Mouse (Mus musculus): Measurements from ENCODE around the gene Olfr984.

Gene Olfr984

DNA sequence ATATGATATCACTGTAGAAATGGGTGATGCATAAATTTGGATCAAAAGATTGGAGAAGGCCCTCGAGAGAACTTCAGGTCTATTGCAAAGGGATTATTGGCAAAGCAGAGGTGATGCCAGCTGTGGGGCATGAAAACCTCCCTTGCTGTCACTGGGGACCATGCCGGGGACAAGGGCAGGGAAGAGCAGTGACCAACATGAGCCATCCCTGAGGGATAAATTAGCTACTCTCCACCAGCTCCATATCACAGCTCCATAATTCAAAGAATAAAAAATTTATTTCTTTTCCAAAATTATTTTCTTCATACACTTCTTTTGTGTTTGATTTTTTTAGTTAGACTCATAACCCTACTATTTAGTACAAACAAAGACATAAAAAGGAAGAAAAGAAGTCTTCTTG lies at the start of gene Olfr984:
TSS of gene Olfr984 (minus strand) at position 101 of the 400 bp plus-strand sequence.
- in situ Hi-C loops (cut with MboI), result no loop called here

DNA sequence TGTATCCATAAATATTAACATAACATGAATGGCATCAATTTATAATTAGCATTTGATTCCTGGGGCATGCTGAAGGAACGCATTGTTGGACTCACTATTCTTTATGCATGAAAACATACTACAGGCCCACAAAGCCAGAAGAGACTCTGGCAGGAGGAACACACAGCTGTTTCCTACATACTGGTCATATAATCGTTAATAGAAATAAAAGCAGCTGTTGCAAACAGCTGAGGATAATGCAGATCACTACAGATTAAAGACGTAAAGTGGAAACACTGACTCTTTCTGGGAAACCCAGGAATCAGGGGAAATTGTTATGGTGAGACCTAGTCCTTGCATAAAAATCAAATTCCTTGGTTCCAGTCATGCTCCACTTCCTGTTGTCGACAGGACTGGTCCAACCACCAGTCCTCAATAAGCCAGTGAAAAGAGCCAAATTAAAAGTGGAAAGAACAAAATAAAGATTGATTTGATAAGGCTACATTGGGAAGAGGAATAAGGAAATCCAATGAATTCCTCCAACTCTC lies 41.2 kb upstream of the Olfr984 start:
- in situ Hi-C loops (cut with MboI), result no loop called here

DNA sequence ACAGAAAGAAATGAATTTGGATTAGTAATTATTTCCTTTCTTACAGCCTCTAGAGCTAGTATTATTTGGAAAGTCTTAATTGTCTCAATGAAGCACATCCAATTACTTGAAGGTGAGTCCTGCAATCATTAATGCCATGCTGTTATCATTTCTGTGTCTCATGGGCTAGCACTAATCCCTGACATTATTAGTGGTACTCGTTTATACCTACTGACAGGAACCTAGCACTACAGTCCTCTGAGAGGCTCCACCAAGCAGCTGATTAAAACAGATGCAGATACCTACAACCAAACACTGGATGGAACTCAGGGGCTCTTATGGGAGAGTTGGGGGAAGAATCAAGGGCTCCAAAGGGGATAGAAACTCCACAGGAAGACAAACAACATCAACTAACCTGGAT lies 27.5 kb upstream of the Olfr984 start:
- in situ Hi-C loops (cut with MboI), result no loop called here

DNA sequence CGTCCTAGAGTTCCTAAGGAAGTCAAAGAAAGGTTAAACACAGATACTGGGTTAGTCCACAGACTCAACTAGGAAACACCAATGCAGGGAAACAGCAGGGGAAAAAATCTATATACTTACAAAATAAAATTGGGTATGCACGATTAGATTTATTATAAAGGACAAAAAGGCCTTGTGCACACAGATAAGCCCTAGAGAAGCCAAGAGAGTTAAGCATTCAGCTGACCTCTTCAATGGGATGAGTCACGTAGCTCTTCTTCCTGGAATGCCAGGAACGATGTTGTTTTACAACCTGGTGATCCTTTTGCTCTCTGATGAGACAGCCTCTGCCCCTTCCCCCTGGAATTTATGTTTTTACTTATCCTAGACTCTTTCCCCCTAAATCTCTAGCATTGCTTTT lies 25.5 kb upstream of the Olfr984 start:
- in situ Hi-C loops (cut with MboI), result no loop called here

DNA sequence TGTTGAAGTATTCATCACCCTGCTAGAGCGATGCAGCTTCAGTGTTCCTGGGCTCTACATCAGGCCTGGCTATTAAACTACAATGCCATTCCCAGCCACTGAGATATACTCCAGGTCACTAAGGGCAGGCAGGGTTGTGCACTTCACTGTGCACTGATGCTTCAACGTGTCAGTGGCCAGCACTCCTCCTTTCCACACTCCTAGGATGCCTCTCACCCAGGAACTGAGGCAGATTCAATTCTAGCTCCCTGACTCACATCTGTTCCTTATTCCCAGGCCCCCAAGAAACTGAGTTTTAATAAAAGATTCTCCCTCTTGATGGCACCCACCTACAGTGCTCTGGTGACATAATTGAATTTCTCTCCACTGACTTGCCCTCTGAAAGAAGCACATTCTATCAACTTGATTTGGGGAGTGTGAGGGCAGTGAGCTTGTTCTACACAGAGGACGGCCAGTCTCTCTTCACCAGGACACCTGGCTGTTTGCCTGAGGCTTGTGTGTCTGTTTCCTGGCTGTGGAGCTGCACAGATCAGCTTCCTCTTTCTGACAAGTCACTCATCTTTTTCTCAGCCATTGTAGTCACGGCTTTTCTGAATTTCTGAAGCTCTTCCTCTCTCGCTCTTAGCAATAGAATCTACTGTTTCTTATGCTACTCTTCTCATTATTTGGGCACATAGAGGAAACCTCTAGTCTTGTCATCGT lies 23.1 kb upstream of the Olfr984 start:
- in situ Hi-C loops (cut with MboI), result no loop called here

DNA sequence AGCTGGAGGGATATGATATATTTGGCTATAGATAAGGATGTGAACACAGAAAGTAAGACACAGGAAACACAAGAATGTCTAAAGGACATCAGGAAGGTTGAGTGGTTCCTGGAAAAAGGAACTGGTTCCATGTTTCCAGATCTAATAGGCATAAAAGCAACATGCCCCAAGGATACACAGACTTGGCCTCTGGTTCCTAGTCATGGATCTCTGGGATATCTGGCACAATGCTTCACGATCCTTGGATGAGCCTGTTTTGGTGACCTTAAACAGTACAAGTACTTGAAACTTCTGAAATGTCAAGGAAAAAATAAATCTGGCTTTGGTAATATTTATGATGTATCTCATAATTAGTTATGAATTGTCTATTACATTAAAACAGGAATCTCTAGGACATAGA lies 16.6 kb upstream of the Olfr984 start:
- in situ Hi-C loops (cut with MboI), result no loop called here

DNA sequence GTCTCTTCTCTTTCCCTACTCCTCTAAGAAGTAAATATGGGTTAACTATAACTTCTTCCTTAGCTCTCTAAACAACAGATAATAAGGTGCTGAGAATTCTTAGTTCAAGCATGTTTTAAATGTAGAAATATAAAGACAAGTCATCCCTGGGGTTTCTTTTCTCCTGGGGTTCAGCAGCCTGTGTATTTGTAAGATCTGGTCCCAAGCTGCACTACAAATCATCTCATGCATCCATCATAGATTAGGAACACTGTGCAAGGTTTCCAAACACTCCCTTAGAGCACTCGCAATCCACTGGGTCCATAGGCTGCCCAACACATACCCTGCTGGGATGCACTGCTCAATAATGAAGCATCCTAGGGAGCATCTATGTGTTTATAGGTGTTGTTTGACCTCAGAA lies 16.1 kb upstream of the Olfr984 start, which contains the start of gene Olfr985:
TSS of gene Olfr985 (minus strand) at position 101 of the 400 bp plus-strand sequence.
- in situ Hi-C loops (cut with MboI), result no loop called here

DNA sequence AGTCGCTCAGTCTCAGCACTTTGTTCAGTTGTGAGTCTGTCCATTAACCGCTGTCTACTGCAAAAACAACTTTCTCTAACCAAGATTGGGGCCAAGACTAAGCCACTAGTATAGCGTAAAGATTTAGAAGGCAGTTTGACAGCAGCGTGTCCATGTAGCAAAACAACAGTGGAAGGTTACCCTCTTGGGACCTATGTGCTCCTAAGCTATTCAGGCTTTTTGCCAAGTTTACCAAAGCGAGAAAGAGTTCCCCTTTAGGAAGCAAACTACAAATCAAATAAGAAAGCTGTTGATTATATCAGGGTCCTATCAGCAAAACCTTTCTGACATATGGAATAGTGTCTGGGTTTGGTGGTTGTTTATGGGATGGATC lies 3.3 kb upstream of the Olfr984 start:
- in situ Hi-C loops (cut with MboI), result no loop called here

DNA sequence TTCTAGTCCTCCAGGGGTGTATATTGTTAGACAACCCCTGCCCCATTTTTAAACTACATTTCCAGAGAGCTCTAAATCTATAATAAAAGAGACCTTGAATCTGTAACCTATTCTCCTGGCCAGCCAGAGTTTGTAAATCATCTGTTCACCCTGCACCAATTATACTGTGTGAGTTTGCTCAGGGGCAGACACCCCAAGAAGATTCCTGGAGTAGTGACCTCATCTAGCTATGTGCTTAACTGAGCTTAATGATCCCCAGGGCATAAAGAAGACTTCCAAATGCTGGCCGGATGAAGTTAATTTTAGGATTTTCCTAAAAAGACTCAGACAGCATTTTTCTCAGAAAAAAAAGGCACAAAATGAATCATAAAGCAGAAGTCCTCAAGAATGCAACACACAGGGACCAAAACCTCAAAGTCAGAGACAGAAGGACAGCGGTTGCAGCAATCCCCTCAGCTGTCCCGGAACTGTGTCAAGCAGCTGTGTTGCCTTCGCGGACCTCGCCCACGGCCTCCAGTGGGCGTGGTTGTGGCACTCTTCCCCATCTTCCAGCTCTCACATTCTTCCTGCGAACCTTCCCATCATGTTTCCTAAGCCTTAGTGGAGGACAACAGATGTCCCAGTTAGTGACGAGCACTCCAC lies 2.8 kb upstream of the Olfr984 start:
- in situ Hi-C loops (cut with MboI), result no loop called here

DNA sequence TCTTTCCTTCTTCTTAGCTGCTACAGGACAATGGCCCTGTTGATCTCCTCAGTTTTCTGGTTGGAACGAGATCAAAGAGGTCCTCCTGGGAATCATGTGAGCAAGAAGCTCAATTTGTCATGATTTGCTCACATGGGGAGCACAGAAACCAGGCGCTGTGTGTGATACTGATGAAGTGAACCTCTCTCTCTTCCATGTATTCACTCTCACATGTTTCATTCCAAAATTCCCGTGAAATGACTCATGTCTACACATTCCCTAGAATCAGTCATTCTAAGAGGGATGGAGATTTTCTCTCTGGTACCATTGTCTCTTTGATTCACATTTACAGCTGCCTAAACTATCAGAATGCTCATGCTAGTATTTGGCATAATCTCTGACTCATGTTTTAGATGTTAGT lies 19.2 kb downstream of the Olfr984 start:
- in situ Hi-C loops (cut with MboI), result no loop called here

DNA sequence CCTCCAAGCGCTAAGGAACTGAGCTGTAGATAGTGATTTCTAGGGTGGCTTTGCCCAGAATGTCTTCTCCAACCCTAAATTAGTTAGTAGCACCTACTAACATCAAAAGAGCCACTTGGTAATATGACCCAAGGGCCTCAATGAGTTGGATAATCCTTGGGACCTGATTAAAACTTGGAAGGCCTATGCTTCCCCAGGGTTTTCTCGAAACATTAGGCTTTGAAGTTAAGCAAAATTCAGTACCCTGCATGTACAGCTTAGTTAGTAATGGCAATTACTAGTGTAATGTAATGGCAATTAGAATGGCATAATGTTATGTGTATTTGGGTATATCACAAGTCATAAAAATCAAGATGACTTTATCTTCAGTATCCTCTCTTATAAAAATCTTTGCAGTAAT lies 20.5 kb downstream of the Olfr984 start, which contains the start of gene Olfr983:
TSS of gene Olfr983 (minus strand) at position 101 of the 400 bp plus-strand sequence.
- in situ Hi-C loops (cut with MboI), result no loop called here

DNA sequence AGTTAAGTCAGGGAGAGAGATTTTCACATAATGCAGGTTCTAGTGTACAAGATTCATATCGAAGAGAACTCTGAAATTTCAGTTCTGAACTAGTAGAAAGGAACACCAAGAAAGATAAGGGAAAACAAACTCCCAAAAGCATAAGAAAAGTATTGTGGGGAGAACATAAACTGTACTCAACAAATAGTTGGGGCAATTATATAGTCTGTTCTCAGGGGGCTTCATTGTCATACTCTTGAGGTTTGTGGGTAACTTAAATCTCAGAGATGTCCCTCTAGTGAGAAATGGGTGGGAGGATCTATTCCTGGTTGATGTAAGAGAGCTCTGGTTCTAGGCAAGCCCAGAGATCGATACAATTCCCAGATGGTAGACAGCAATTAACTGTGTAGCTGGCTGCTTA lies 40.5 kb downstream of the Olfr984 start, which contains the start of gene Olfr982:
TSS of gene Olfr982 (plus strand) at position 301 of the 400 bp plus-strand sequence.
- in situ Hi-C loops (cut with MboI), result no loop called here

DNA sequence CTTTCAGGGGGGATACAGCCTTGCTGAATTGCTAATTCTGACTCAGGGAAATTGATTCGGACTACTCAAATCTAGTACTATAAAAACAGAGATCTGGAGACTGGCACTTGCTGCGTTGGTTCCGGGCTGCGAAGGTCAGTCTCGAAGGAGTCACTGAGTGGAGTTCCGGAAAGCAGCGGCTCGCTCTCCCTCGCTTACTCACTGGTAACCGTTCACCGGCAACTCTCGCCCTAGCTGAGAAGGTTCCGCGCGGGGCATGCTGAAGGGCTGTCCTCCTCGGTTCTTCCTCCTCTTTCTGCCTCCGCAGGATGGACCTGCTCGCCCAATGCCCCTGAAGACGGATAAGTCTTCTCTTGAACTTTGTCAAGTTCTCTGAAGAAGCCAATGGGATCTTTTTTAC lies 63.9 kb downstream of the Olfr984 start:
- in situ Hi-C loops (cut with MboI), result no loop called here
